Mouse (Mus musculus) left cerebral cortex, adult 2 months (tissue): Measurements from ENCODE around the gene Nexmif. TPM values are rescaled to one million over a fixed set of nuclear protein-coding genes. Genes with fewer than 3 reads are reported as not detected.
"Not testable (repeated sequence)": the region's sequence is repeated elsewhere in the genome, so short reads cannot be mapped to it uniquely, and the experiment has no call there.

Experiments
- DNase-seq, 2 experiments: peaks; one replicate each; pipeline ENCODE4 v3.0.0; 2021 to 2022; ENCODE audit warnings: low spot score in 2 of 2, mixed read lengths in 1 of 2; ENCODE audit errors: extremely low spot score in 1 of 2
- H3K27ac ChIP-seq: fragments of 200-600 bp; 2 replicates; pipeline ENCODE4 v1.8.1; 2022
- H3K4me3 ChIP-seq: fragments of 200-600 bp; 2 replicates; pipeline ENCODE4 v1.8.1; 2022
- CTCF ChIP-seq: fragments of 200-600 bp; IDR thresholded peaks from 2 replicates; pipeline ENCODE4 v1.8.1; 2022; ENCODE audit warnings: antibody characterized with exemption, mild to moderate bottlenecking, moderate library complexity
- intact Hi-C: fragments of 180-260 bp; cut with DNase I; formaldehyde crosslinking; loops from one replicate; pipeline ENCODE4 v1.15.1; 2025
- long read RNA-seq, 2 experiments: library from polyadenylated mRNA; stranded (forward); transcript quantifications; one replicate each; pipeline ENCODE4 v2.0.0; 2021; ENCODE audit warnings: borderline mapping rate in 2 of 2
- total RNA-seq, 2 experiments: library from RNA; stranded (reverse); gene quantifications; 2 replicates each; pipeline ENCODE4 v1.2.3; 2021

Nexmif gene
- 10 to 100 TPM; 26.2 to 27.3 TPM for total RNA-seq
- long read RNA-seq, experiment 1: 0 reads
- long read RNA-seq, experiment 2, partial matches to known transcripts: 0 of 4 reads
- long read RNA-seq, experiment 2, other reads (novel, unspliced or antisense): 4 of 4 reads

DNA sequence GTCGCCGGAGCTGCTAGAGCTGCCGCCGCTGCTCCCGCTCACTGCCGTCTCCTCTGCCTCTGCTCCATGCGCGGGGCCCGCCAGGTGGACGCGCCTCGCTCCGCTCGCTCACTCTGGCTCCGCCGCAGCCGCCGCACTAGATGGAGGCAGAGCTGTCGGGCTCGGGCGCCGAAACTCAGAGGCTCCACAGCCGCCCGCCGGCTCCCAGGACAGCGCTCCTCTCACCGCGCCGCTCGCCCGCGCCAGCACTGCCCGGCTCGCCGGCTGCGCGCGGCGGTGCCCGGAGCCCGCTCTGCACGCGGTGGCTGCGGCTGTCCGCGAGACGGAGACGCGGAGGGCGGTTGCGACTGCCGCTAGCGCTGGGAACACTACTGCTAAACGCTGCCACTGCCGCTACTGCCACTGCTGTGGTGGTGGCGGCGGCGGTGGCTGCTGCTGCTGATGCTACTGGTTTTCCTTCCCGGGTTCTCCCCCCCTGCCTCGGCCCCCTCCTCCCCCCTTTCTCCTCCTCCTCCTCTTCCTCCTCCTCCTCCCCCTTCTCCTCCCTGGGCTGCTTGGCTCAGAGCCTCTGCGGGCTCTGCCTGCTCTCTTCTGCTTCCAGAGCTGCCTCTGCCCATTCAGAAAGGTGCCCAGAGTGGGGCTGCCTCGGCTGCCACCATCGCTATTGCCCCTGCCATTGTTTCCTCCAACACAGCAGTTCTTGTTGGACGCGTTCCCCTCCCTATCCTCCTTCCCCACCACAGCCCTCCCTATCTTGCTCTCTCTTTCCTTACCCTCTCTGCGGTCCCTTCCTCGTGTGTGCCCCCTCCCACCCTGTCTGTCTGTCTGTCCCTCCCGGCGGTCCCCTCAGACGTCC is at the start of gene Nexmif:
Gene Nexmif (minus strand): TSS at position 450 of the 856 bp plus-strand sequence.
- intact Hi-C loops: loop anchor here (1.0 to 5.0 kb wide), 2 partner anchors 212 to 219 kb away; partner anchors contain the start of genes Abcb7 and Rlim
- peak within 1 kb of the TSS; percentile 85 for H3K27ac ChIP-seq
- peak within 1 kb of the TSS; percentile 56 for H3K4me3 ChIP-seq
- no peak; the same call in 1 of the 2 replicates for TF ChIP-seq CTCF
- peak; percentile 41 to 46 for DNase-seq

DNA sequence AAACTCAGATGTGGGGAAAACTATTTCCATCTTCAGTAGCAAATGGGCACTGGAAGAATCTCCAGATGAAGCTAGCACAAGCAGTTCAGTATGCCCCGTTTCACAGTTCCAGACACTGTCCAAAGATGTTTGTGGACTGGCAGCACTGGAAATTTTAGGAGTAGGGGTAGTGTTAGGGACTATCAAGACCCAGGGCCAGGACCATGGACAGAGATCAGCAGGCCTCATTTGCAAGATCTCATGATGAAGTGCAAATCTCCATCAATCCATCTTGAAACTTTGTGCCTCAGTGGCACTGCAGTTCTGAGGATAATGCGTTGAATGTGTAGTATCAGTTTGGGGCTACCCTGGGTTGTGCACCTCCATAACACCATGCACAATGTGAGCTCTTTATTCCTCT is 7.7 kb upstream of the Nexmif start:
- TF ChIP-seq CTCF: no peak
- intact Hi-C loops: no loop called here
- H3K4me3 ChIP-seq: no peak overlapping the region
- no peak overlapping the region for H3K27ac ChIP-seq
- DNase-seq: no peak

DNA sequence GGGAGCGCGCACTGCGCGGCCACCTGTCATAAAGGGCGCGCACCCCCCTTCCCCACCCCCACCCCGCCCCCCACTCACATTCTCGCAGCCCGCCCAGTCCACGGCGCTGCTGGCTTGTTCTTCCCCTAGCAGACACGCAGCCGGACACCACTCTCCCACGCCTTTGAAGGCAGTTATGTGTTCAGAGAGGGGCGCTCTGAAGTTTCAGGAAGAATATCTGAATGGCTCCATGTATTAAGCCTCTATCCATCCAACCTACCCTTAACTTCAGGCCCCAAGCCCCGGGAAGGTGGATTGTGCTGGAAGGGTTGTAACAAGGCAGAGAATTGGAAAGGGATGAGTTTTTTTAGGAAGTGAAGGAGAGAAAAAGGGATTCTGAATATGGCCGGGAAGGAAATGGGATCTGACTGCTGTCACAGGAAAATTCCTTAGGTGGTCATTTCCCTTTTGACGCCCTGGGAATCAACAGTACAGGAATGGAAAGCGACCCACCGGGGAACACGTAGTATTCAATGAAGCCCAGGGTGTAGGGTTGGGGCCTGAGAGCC is 681 bp upstream of the Nexmif start:
- H3K4me3 ChIP-seq: peak overlapping the region; percentile 56
- TF ChIP-seq CTCF: no peak
- DNase-seq: peak in 1 of 2 experiments; percentile 6
- intact Hi-C loops: loop anchor here (1.0 to 5.0 kb wide), 2 partner anchors 212 to 219 kb away; partner anchors contain the start of genes Abcb7 and Rlim
- peak overlapping the region; percentile 85 for H3K27ac ChIP-seq

DNA sequence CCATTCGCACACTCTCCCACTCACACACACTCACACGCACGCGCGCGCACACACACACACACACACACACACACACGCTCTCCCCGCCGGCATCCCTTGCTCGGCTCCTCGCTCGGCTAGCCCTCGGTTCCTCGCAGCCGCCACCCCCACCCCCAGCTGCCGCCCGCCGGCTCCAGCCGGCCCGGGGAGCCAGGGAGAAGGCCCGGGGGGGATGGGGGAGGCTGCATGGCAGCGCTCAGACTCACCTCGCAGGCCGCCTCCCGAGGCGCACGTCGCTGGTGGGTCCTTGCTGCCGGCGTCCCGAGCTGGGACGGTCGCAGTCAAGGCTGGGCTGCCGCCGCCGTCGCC is 623 bp downstream of the Nexmif start:
- Histone ChIP-seq H3K27ac (peak overlapping the region; percentile 85), H3K4me3 (peak overlapping the region; percentile 56)
- intact Hi-C loops: loop anchor here (5.0 kb wide), 1 partner anchor 218 kb away; the partner anchor contains the start of gene Rlim
- peak in 1 of 2 experiments; percentile 34 for DNase-seq
- TF ChIP-seq CTCF: no peak

DNA sequence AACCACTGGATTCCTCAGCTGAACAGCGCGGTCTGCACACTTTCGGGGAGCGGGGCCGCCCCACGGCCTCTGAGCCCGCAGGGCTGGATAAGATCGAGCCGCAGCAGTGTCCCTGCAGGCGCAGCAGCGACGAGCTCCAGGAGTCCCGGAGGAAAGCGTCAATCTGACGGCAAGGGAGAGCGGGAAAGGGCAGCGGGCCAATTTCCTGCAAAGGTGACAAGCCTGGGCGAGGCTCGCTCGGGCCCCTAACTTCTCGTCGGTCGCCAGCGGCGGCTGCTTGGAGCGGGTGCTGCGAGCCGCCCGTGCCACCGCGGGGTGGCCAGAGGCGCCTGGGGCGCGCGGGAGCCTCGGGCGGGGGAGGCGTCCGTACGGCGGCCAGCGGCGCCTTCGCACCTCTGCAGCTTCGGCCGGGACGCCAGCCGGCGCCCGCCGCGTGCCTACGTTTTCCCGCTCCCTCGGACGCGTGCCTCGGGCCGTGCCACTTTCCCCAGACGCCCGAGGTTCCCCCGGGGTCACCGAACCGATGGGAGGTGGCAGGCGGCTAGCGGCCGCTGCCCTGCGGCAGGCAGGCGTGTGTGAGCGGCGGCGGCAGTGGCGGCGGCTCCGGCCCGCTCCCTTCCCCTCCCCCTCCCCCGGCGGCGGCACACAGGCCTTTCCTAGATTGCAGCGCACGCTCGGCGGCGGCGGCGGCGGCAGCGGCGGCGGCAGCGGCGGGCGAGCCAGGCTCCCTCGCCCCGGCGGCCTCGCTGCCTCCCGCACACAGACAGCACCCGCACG is 1.2 kb downstream of the Nexmif start:
- Histone ChIP-seq H3K27ac (peak overlapping the region; percentile 72), H3K4me3 (peak overlapping the region; percentile 56)
- intact Hi-C loops: loop anchor here (5.0 kb wide), 1 partner anchor 217 kb away; the partner anchor contains the start of gene Rlim
- DNase-seq: peak in 1 of 2 experiments; percentile 48
- TF ChIP-seq CTCF: no peak

DNA sequence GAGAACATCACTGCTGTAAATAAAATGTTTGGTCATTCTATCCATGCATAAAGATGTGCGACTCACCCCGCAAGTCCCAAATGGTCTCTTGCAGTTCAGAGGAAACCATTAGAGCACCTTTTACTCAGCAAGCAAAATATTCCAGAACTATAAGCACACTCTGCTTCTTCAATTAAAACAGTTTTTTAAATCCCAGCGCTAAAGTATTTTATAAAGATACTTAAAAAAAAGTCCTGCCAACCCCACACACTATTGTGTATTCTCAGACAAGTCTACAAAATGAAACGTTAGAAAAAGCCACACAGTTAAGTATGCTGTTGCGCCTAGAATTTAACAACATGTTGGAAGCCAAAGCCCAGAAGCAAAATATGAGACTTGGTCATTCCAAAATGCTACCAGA is 1.9 kb downstream of the Nexmif start:
- no peak for DNase-seq
- Histone ChIP-seq H3K27ac (no peak overlapping the region), H3K4me3 (peak overlapping the region; percentile 56)
- intact Hi-C loops: no loop called here
- TF ChIP-seq CTCF: no peak

DNA sequence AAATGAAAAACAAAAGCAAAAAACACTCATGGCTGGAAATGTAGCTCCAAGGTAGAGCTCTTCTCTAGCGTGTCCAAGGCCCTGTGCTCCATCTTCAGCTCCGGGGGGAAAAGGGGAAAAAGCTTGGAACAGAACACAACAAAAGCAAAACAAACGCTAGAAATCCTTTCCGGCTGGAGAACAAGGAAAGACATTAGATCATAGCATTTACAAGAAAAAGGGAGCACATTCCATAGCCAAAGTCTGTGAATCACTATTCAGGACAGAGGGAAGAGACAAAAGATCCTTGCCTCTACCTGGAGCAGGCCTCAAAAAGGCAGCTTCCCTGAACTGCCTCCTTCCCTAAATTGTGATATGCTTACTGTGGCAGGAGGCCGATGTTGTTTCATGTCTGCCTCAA is 4.4 kb downstream of the Nexmif start:
- DNase-seq: no peak
- Histone ChIP-seq H3K27ac (no peak overlapping the region), H3K4me3 (no peak overlapping the region)
- intact Hi-C loops: no loop called here
- no peak for TF ChIP-seq CTCF

DNA sequence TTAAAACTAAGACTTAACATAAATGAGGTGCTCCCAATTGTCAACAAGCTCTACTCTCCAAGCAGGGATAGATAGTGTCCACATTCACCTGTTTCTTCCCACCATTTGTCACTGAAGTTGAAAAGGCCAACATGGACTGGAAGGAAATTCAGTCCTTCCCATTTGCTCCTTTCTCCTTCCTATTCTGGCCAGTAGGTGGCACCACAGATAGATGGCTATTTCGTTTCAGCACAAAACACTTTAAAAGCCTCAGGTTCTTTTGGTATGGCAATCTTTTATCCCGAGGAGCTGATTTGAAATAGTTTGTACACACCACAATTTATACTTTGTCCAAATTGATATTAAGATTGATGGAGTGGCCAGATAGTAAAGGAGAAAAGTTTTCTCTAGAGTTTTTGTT is 21.7 kb downstream of the Nexmif start:
- Histone ChIP-seq H3K27ac (no peak overlapping the region), H3K4me3 (no peak overlapping the region)
- peak; percentile 10 to 27 for DNase-seq
- peak; percentile 74 for TF ChIP-seq CTCF
- intact Hi-C loops: loop anchor here (5.0 kb wide), 1 partner anchor 828 kb away; no protein-coding TSS in a partner anchor

DNA sequence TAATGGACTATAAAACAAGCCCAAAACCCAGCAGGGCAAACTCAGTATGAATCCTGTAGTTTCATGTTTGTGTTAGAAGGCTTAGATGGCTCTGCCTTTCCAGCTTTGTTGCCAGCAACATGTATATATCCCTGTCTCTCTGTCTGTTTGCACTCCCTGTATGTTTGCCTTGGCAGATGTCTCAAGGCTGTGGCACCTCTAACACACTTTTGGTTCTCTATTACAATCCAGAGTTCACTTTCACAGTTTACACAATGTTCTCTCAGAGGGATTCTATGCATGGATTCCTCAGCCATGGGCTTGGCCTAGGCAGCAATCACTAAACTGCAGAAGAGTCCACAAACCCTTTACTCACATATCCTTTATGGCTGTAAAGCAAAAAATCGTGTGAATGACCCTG is 50.9 kb downstream of the Nexmif start:
- no peak for TF ChIP-seq CTCF
- intact Hi-C loops: no loop called here
- Histone ChIP-seq H3K4me3 (no peak overlapping the region), H3K27ac (no peak overlapping the region)
- DNase-seq: no peak

DNA sequence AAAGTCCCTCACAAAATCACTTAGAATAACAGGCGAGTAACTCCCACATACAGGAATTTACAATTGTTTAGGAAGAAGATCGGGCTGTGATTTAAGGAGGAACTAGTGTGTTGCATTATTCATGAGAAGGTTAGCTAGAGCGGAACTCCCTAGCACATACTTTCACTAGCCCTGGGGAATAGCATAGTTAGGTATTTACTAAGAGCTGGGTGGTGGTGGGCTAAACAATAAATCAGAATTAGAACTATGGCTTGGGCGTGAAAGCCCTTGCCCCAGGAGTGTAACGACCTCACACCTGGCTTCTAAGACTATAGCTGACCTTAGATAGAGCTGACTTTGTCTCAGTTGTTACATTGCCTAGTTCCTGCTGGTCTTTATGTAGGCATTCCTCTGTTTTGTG is 85.7 kb downstream of the Nexmif start:
- H3K4me3 ChIP-seq, DNase-seq, intact Hi-C loops, H3K27ac ChIP-seq: not testable (repeated sequence)

DNA sequence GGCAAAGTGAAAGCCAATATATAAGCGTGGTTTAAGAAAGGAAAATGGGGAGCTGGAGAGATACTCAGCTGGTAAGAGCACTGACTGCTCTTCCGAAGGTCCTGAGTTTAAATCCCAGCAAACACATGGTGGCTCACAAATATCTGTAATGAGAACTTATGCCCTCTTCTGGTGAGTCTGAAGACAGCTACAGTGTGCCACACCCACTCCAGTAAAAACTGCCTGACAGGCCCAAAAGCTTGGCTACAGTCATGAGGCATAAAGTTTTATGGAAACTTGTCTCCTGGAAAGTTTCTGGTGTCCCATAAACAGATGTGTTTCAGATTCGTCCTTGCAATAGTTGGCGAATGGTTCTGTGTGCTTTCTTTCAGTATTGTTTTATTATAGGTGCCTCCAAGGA is 86.4 kb downstream of the Nexmif start:
- peak; percentile 1; the same call in 1 of the 2 replicates for TF ChIP-seq CTCF

More for the DNA sequence above, 86.4 kb downstream of the Nexmif start:
- intact Hi-C loops: no loop called here
- no peak overlapping the region for H3K4me3 ChIP-seq
- no peak for DNase-seq
- no peak overlapping the region for H3K27ac ChIP-seq
